Mouse (Mus musculus): Measurements from ENCODE around the gene Mdh2. TPM values are rescaled to one million over a fixed set of nuclear protein-coding genes. Genes with fewer than 3 reads are reported as not detected.

The Mdh2 gene
- polyA plus RNA-seq, 1 experiment from 2014 or later = 1,128 TPM

DNA sequence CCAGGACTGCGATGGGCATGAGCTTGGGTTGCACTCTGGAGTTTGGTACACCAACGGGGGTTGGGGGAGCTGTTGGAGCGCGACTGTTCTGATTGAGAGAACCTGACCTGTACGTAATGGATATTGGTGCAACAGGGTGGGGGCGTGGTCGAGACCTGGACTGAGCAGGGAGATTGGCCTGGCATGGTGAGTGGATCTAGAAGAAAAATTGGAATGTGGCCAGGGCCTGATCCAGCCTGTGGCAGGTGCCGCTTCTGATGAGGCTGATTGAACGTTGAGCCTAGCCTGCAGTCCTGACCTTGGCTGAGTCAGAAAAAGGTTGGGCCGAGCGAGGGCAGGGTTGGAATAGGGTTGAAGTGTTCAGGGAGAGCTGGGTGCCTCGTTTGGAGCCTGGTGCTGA, 57.7 kb downstream of the Mdh2 start:
- Histone ChIP-seq H3K36me3 (no peaks in the 10 kb centered on the region), H3K27me3 (peaks cover 43% of the 10 kb centered on the region), H3K9ac (no peak overlapping the region), H3K4me1 (replicated peaks) (peaks cover 13% of the 10 kb centered on the region), H3K4me2 (peak overlapping the region; percentile 92; the same call in 1 of the 2 replicates), H3K4me3 (no peak overlapping the region), H3K9me3 (replicated peaks) (no peaks in the 10 kb centered on the region), H3K27ac (no peak overlapping the region)
- no peak for ATAC-seq (replicated peaks; ENCODE audit: insufficient number of reproducible peaks, insufficient read depth, low FRiP score, low read depth)
- WGBS = 22% methylated on average over 12 of the region's 12 CpGs

Small RNA genes within 50 kb of the gene (microRNA-seq; reads per million reads assigned to microRNA genes)
- not detected for gene Gm23268
- not detected for gene Mir7034

Other genes starting within 250 kb of the Mdh2 start
- gene Hip1, start 233.4 kb upstream of the Mdh2 start, polyA plus RNA-seq (2015; fragmentation: Nextera tagmentation; extraction: Ambion mirVana) = 20.6 and 25.7 TPM in 2 replicates
- gene Ccl26, start 214.9 kb upstream of the Mdh2 start, polyA plus RNA-seq (2015; fragmentation: Nextera tagmentation; extraction: Ambion mirVana) = not detected in 2 replicates
- 2.0 and 3.0 TPM in 2 replicates for gene Ccl24, start 205.4 kb upstream of the Mdh2 start, polyA plus RNA-seq (2015; fragmentation: Nextera tagmentation; extraction: Ambion mirVana)
- 27.8 and 32.7 TPM in 2 replicates for gene Rhbdd2, start 145.9 kb upstream of the Mdh2 start, polyA plus RNA-seq (2015; fragmentation: Nextera tagmentation; extraction: Ambion mirVana)
- 45.0 and 57.2 TPM in 2 replicates for gene Por, start 108.4 kb upstream of the Mdh2 start, polyA plus RNA-seq (2015; fragmentation: Nextera tagmentation; extraction: Ambion mirVana)
- gene Tmem120a, start 34.0 kb upstream of the Mdh2 start, polyA plus RNA-seq (2015; fragmentation: Nextera tagmentation; extraction: Ambion mirVana) = 32.9 and 37.1 TPM in 2 replicates
- gene Styxl1, start 95 bp upstream of the Mdh2 start, polyA plus RNA-seq (2015; fragmentation: Nextera tagmentation; extraction: Ambion mirVana) = 0.39 and 0.41 TPM in 2 replicates
- gene Srrm3, start 28.4 kb downstream of the Mdh2 start, polyA plus RNA-seq (2015; fragmentation: Nextera tagmentation; extraction: Ambion mirVana) = 0.18 and 0.33 TPM in 2 replicates
- 743 and 952 TPM in 2 replicates for gene Hspb1, start 109.4 kb downstream of the Mdh2 start, polyA plus RNA-seq (2015; fragmentation: Nextera tagmentation; extraction: Ambion mirVana)
- gene Ywhag, start 156.1 kb downstream of the Mdh2 start, polyA plus RNA-seq (2015; fragmentation: Nextera tagmentation; extraction: Ambion mirVana) = 150 and 166 TPM in 2 replicates
- 0.44 and 0.86 TPM in 2 replicates for gene Ssc4d, start 196.1 kb downstream of the Mdh2 start, polyA plus RNA-seq (2015; fragmentation: Nextera tagmentation; extraction: Ambion mirVana)
- gene Zp3, start 201.6 kb downstream of the Mdh2 start, polyA plus RNA-seq (2015; fragmentation: Nextera tagmentation; extraction: Ambion mirVana) = not detected in 2 replicates
- gene Dtx2, start 216.3 kb downstream of the Mdh2 start, polyA plus RNA-seq (2015; fragmentation: Nextera tagmentation; extraction: Ambion mirVana) = 18.5 and 21.5 TPM in 2 replicates

Data from heart, embryonic 15.5 days (tissue).